Mouse (Mus musculus): ENCODE data around the gene Rap2a. TPM values are rescaled to one million over a fixed set of nuclear protein-coding genes. Genes with fewer than 3 reads are reported as not detected.

Gene Rap2a
- polyA plus RNA-seq, 1 experiment from 2014 or later: 17.2 TPM

DNA sequence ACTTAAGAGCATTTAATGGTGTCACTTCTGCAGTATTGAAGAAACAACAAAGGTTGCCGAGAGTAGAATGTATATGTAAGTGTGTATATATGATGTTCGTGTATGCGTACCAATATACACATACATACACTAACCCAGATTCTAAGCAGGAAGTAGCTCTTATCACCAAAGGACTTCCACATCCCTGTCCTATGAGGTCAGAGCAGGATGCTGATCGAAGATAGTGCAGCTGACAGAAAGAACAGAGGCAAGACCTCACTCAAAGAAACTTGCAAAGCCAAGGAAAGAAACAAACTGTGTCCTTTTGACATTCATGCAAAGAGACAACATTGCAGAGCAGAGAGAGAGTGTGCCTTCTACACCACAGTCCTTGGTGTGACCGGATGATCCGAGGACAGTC lies 66.3 kb downstream of the Rap2a start:
- no peak overlapping the region for H3K27ac ChIP-seq
- H3K4me1 ChIP-seq: no peaks in the 10 kb centered on the region
- no peak for ATAC-seq (ENCODE audit: insufficient number of reproducible peaks, low FRiP score, low TSS enrichment, low read depth)
- H3K9me3 ChIP-seq: no peaks in the 10 kb centered on the region
- WGBS: 90% methylated on average over 6 of the region's 6 CpGs
- H3K4me3 ChIP-seq: no peak overlapping the region
- no peak overlapping the region for H3K4me2 ChIP-seq
- H3K36me3 ChIP-seq: no peaks in the 10 kb centered on the region
- no peaks in the 10 kb centered on the region for H3K27me3 ChIP-seq
- no peak overlapping the region for H3K9ac ChIP-seq

DNA sequence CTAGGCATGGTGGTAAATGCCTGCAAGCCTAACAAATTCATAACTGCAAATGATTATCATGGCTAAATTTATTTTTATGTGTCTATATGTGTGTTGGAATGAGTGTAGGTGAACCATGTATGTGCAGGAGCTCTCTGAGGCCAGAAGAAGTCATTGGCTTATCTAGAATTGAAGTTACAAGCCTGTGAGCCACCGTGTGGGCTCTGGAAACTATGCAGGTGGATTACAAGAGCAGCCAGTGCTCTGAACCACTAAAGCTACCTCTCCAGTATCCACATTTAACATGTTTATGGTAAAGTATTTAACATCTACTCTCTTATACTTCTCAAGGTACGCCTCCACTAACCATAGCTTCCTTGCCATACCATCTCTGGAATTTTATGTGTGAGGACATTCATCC lies 66.7 kb downstream of the Rap2a start:
- Histone ChIP-seq H3K9ac (no peak overlapping the region), H3K4me2 (no peak overlapping the region), H3K9me3 (no peaks in the 10 kb centered on the region), H3K4me3 (no peak overlapping the region), H3K27me3 (no peaks in the 10 kb centered on the region), H3K36me3 (no peaks in the 10 kb centered on the region), H3K4me1 (no peaks in the 10 kb centered on the region), H3K27ac (no peak overlapping the region)
- 84% methylated on average over 2 of the region's 2 CpGs for whole genome bisulfite sequencing
- ATAC-seq (ENCODE audit: insufficient number of reproducible peaks, low FRiP score, low TSS enrichment, low read depth): no peak

Other genes with a start within 250 kb of the Rap2a start
- gene Mbnl2, start 202.8 kb upstream of the Rap2a start, polyA plus RNA-seq (2015; fragmentation: Nextera tagmentation; extraction: Ambion mirVana): 163 and 180 TPM in 2 replicates